Mouse (Mus musculus) neural tube, postnatal 0 days (tissue): ENCODE measurements around the gene Fmo4. TPM values are rescaled to one million over a fixed set of nuclear protein-coding genes. Genes with fewer than 3 reads are reported as not detected.

Source experiments
- polyA plus RNA-seq: library from polyadenylated mRNA; unstranded; fragments of >200 nt; fragmentation: Nextera tagmentation; extraction: Ambion mirVana; gene quantifications from 2 replicates; pipeline ENCODE4 v1.2.1, GENCODE M21; 2015

Fmo4 gene
- 0.57 and 0.80 TPM in 2 replicates for polyA plus RNA-seq

GRCm38 (mm10) chr1:162813836-162814156, at the start of gene Fmo4:
TSS of gene Fmo4 (minus strand) at chr1:162813972.

Other genes with a start within 250 kb of the Fmo4 start
- 81.4 and 85.3 TPM in 2 replicates for gene Vamp4, start 243.5 kb downstream of the Fmo4 start, polyA plus RNA-seq
- 0.23 and 0.32 TPM in 2 replicates for gene Myoc, start 174.8 kb downstream of the Fmo4 start, polyA plus RNA-seq
- not detected in 2 replicates for gene Myocos, start 155.8 kb downstream of the Fmo4 start, polyA plus RNA-seq
- gene Prrc2c, start 73.4 kb downstream of the Fmo4 start, polyA plus RNA-seq, result 139 and 148 TPM in 2 replicates
- gene Fmo1, start 52.6 kb upstream of the Fmo4 start, polyA plus RNA-seq, result 27.9 and 31.3 TPM in 2 replicates
- 0.27 and 0.29 TPM in 2 replicates for gene Fmo2, start 84.8 kb upstream of the Fmo4 start, polyA plus RNA-seq
- not detected in 2 replicates for gene Fmo6, start 123.5 kb upstream of the Fmo4 start, polyA plus RNA-seq
- not detected in 2 replicates for gene Fmo3, start 170.6 kb upstream of the Fmo4 start, polyA plus RNA-seq